Mouse (Mus musculus): ENCODE measurements at regions not wholly inside any gene's neighbourhood (a gene's known extent, or its start where the extent isn't known, plus 50 kb on each side); places are given as distances from the start of the nearest gene placed in this dataset.

- TF ChIP-seq CTCF (IDR thresholded peaks at IDR 0.05; ENCODE audit: low read depth) (no peak), EP300 (IDR thresholded peaks at IDR 0.05; ENCODE audit: low read depth) (no peak)
Measured at GRCm38 (mm10) chr12:109947886-109948433, 330.9 kb upstream of the Dio3 start.

All from liver, postnatal 0 days (tissue).